Mouse (Mus musculus) monocyte, adult 5-6 weeks (primary cell): ENCODE results near the gene Capn7. TPM values are rescaled to one million over a fixed set of nuclear protein-coding genes. Genes with fewer than 3 reads are reported as not detected.

Experiments used
- total RNA-seq: library from RNA; stranded (forward); fragments of 200-1000, 200-491, 200-594 nt; gene quantifications from 3 replicates; pipeline ENCODE4 v1.2.3, GENCODE M21; 2017

Capn7 gene
- total RNA-seq, 1 experiment from 2014 or later = 73.5 TPM

Other genes with a start within 250 kb of the Capn7 start
- gene Smim4, start 207.7 kb upstream of the Capn7 start, total RNA-seq = 28.8 to 62.7 TPM (median 40.4 TPM) in 3 replicates
- 1.7 to 2.7 TPM in 2 of 3 replicates, not detected in the other for gene Nt5dc2, start 205.6 kb upstream of the Capn7 start, total RNA-seq
- not detected in 3 replicates for gene Stab1, start 168.0 kb upstream of the Capn7 start, total RNA-seq
- not detected in 3 replicates for gene Tnnc1, start 128.3 kb upstream of the Capn7 start, total RNA-seq
- gene Nisch, start 119.7 kb upstream of the Capn7 start, total RNA-seq = 88.8 to 157 TPM (median 111 TPM) in 3 replicates
- gene Sema3g, start 118.8 kb upstream of the Capn7 start, total RNA-seq = not detected in 3 replicates
- 13.2 to 19.6 TPM (median 14.0 TPM) in 3 replicates for gene Phf7, start 85.3 kb upstream of the Capn7 start, total RNA-seq
- 40.4 to 69.5 TPM (median 59.6 TPM) in 3 replicates for gene Bap1, start 85.2 kb upstream of the Capn7 start, total RNA-seq
- under 0.01 TPM in 1 of 3 replicates, not detected in the others for gene Dnah1, start 12.7 kb upstream of the Capn7 start, total RNA-seq
- gene Sh3bp5, start 99.4 kb downstream of the Capn7 start, total RNA-seq = 37.1 to 51.1 TPM (median 40.7 TPM) in 3 replicates
- 29.3 to 40.9 TPM (median 37.0 TPM) in 3 replicates for gene Eaf1, start 157.8 kb downstream of the Capn7 start, total RNA-seq
- 46.2 to 75.1 TPM (median 57.2 TPM) in 3 replicates for gene Mettl6, start 158.4 kb downstream of the Capn7 start, total RNA-seq